Mouse (Mus musculus): ENCODE data around the gene Pnpla1. TPM values are rescaled to one million over a fixed set of nuclear protein-coding genes. Genes with fewer than 3 reads are reported as not detected.

Gene Pnpla1
- polyA plus RNA-seq, 1 experiment from 2014 or later: not detected

GRCm38 (mm10) chr17:28876331-28876730 lies 18.1 kb downstream of the Pnpla1 start:
- 72% methylated on average over 5 of the region's 5 CpGs for WGBS
- Histone ChIP-seq H3K4me1 (peaks cover 21% of the 10 kb centered on the region), H3K27ac (replicated peaks) (peak overlapping the region; percentile 47; the same call in 1 of the 2 replicates), H3K36me3 (no peaks in the 10 kb centered on the region), H3K9me3 (replicated peaks) (no peaks in the 10 kb centered on the region), H3K27me3 (ENCODE audit: low read depth, poor library complexity, severe bottlenecking) (peaks cover 35% of the 10 kb centered on the region), H3K4me3 (peak overlapping the region; percentile 24)
- no peak for DNase-seq (ENCODE audit: low spot score)

GRCm38 (mm10) chr17:28876821-28877220 lies 18.6 kb downstream of the Pnpla1 start:
- H3K9me3 ChIP-seq (replicated peaks): no peaks in the 10 kb centered on the region
- peak; percentile 51 for DNase-seq (ENCODE audit: low spot score)
- no peaks in the 10 kb centered on the region for H3K36me3 ChIP-seq
- peak overlapping the region; percentile 47; the same call in 1 of the 2 replicates for H3K27ac ChIP-seq (replicated peaks)
- H3K4me1 ChIP-seq: peaks cover 21% of the 10 kb centered on the region
- peaks cover 39% of the 10 kb centered on the region for H3K27me3 ChIP-seq (ENCODE audit: low read depth, poor library complexity, severe bottlenecking)
- H3K4me3 ChIP-seq: peak overlapping the region; percentile 24
- 13% methylated on average over 19 of the region's 19 CpGs for WGBS

- DNase-seq (ENCODE audit: low spot score): peak; percentile 83
- H3K36me3 ChIP-seq: no peaks in the 10 kb centered on the region
- H3K27me3 ChIP-seq (ENCODE audit: low read depth, poor library complexity, severe bottlenecking): peaks cover 43% of the 10 kb centered on the region
- H3K4me3 ChIP-seq: peak overlapping the region; percentile 18
- H3K4me1 ChIP-seq: peaks cover 25% of the 10 kb centered on the region
- 0 out of 2 replicates have a peak overlapping the region, but pooled peaks have one; percentile 42 for H3K27ac ChIP-seq (replicated peaks)
- H3K9me3 ChIP-seq (replicated peaks): no peaks in the 10 kb centered on the region
- 10% methylated on average over 18 of the region's 18 CpGs for WGBS
Observed at GRCm38 (mm10) chr17:28879931-28880391, 21.8 kb downstream of the Pnpla1 start.

- DNase-seq (ENCODE audit: low spot score): peak; percentile 57
Observed at GRCm38 (mm10) chr17:28882316-28882715, 24.1 kb downstream of the Pnpla1 start.

GRCm38 (mm10) chr17:28882810-28883209 lies 24.6 kb downstream of the Pnpla1 start:
- no peak overlapping the region for H3K27ac ChIP-seq (replicated peaks)
- peaks cover 29% of the 10 kb centered on the region for H3K27me3 ChIP-seq (ENCODE audit: low read depth, poor library complexity, severe bottlenecking)
- WGBS: 61% methylated on average over 8 of the region's 8 CpGs
- DNase-seq (ENCODE audit: low spot score): no peak
- peaks cover 10% of the 10 kb centered on the region for H3K4me1 ChIP-seq
- H3K9me3 ChIP-seq (replicated peaks): no peaks in the 10 kb centered on the region
- no peak overlapping the region for H3K4me3 ChIP-seq
- H3K36me3 ChIP-seq: no peaks in the 10 kb centered on the region

More at GRCm38 (mm10) chr17:28882316-28882715, 24.1 kb downstream of the Pnpla1 start:
- no peaks in the 10 kb centered on the region for H3K9me3 ChIP-seq (replicated peaks)
- peaks cover 10% of the 10 kb centered on the region for H3K4me1 ChIP-seq
- 5% methylated on average over 12 of the region's 12 CpGs for WGBS
- H3K36me3 ChIP-seq: no peaks in the 10 kb centered on the region
- no peak overlapping the region for H3K27ac ChIP-seq (replicated peaks)
- H3K27me3 ChIP-seq (ENCODE audit: low read depth, poor library complexity, severe bottlenecking): peaks cover 32% of the 10 kb centered on the region
- H3K4me3 ChIP-seq: peak overlapping the region; percentile 33; the same call in 1 of the 2 replicates

- Histone ChIP-seq H3K4me3 (no peak overlapping the region), H3K9me3 (replicated peaks) (peaks cover 12% of the 10 kb centered on the region; the same call in 1 of the 2 replicates), H3K27me3 (ENCODE audit: low read depth, poor library complexity, severe bottlenecking) (peaks cover 23% of the 10 kb centered on the region), H3K27ac (replicated peaks) (no peak overlapping the region), H3K4me1 (peaks cover 10% of the 10 kb centered on the region), H3K36me3 (no peaks in the 10 kb centered on the region)
- no peak for DNase-seq (ENCODE audit: low spot score)
- 71% methylated on average over 10 of the region's 10 CpGs for WGBS
Observed at GRCm38 (mm10) chr17:28883941-28884516, 25.8 kb downstream of the Pnpla1 start.

GRCm38 (mm10) chr17:28885231-28885630 lies 27.0 kb downstream of the Pnpla1 start:
- H3K27me3 ChIP-seq (ENCODE audit: low read depth, poor library complexity, severe bottlenecking): peaks cover 19% of the 10 kb centered on the region
- 86% methylated on average over 8 of the region's 8 CpGs for WGBS
- H3K36me3 ChIP-seq: no peaks in the 10 kb centered on the region
- no peak overlapping the region for H3K27ac ChIP-seq (replicated peaks)
- no peak overlapping the region for H3K4me3 ChIP-seq
- H3K9me3 ChIP-seq (replicated peaks): peaks cover 18% of the 10 kb centered on the region; the same call in 1 of the 2 replicates
- H3K4me1 ChIP-seq: peaks cover 5% of the 10 kb centered on the region
- no peak for DNase-seq (ENCODE audit: low spot score)

- Histone ChIP-seq H3K4me3 (no peak overlapping the region), H3K4me1 (peaks cover 4% of the 10 kb centered on the region), H3K27ac (replicated peaks) (no peak overlapping the region), H3K36me3 (no peaks in the 10 kb centered on the region), H3K27me3 (ENCODE audit: low read depth, poor library complexity, severe bottlenecking) (peaks cover 9% of the 10 kb centered on the region), H3K9me3 (replicated peaks) (peaks cover 18% of the 10 kb centered on the region; the same call in 1 of the 2 replicates)
- 80% methylated on average over 8 of the region's 8 CpGs for WGBS
- no peak for DNase-seq (ENCODE audit: low spot score)
Observed at GRCm38 (mm10) chr17:28886266-28886665, 28.1 kb downstream of the Pnpla1 start.

GRCm38 (mm10) chr17:28894050-28894767 lies 36.0 kb downstream of the Pnpla1 start:
- Histone ChIP-seq H3K27me3 (ENCODE audit: low read depth, poor library complexity, severe bottlenecking) (no peaks in the 10 kb centered on the region), H3K4me1 (peaks cover 12% of the 10 kb centered on the region), H3K27ac (replicated peaks) (no peak overlapping the region), H3K9me3 (replicated peaks) (peaks cover 4% of the 10 kb centered on the region; the same call in 1 of the 2 replicates), H3K4me3 (no peak overlapping the region), H3K36me3 (no peaks in the 10 kb centered on the region)
- DNase-seq (ENCODE audit: low spot score): no peak
- 90% methylated on average over 11 of the region's 11 CpGs for WGBS

- Histone ChIP-seq H3K9me3 (replicated peaks) (no peaks in the 10 kb centered on the region), H3K36me3 (no peaks in the 10 kb centered on the region), H3K27ac (replicated peaks) (no peak overlapping the region), H3K4me1 (peaks cover 20% of the 10 kb centered on the region), H3K4me3 (no peak overlapping the region), H3K27me3 (ENCODE audit: low read depth, poor library complexity, severe bottlenecking) (no peaks in the 10 kb centered on the region)
- no peak for DNase-seq (ENCODE audit: low spot score)
- WGBS: 94% methylated on average over 21 of the region's 21 CpGs
Observed at GRCm38 (mm10) chr17:28895217-28895875, 37.1 kb downstream of the Pnpla1 start.

GRCm38 (mm10) chr17:28896095-28896780 lies 38.0 kb downstream of the Pnpla1 start:
- Histone ChIP-seq H3K4me1 (peaks cover 20% of the 10 kb centered on the region), H3K27me3 (ENCODE audit: low read depth, poor library complexity, severe bottlenecking) (no peaks in the 10 kb centered on the region), H3K36me3 (no peaks in the 10 kb centered on the region), H3K4me3 (no peak overlapping the region), H3K27ac (replicated peaks) (no peak overlapping the region), H3K9me3 (replicated peaks) (no peaks in the 10 kb centered on the region)
- DNase-seq (ENCODE audit: low spot score): no peak
- 90% methylated on average over 11 of the region's 11 CpGs for WGBS

GRCm38 (mm10) chr17:28897817-28898216 lies 39.6 kb downstream of the Pnpla1 start:
- Histone ChIP-seq H3K4me3 (no peak overlapping the region), H3K4me1 (peaks cover 20% of the 10 kb centered on the region), H3K27me3 (ENCODE audit: low read depth, poor library complexity, severe bottlenecking) (no peaks in the 10 kb centered on the region), H3K27ac (replicated peaks) (no peak overlapping the region), H3K36me3 (no peaks in the 10 kb centered on the region), H3K9me3 (replicated peaks) (no peaks in the 10 kb centered on the region)
- DNase-seq (ENCODE audit: low spot score): no peak
- 91% methylated on average over 5 of the region's 5 CpGs for WGBS
